Mouse (Mus musculus) liver, embryonic 14 days (tissue): ENCODE data around the gene Lrrc26. TPM values are rescaled to one million over a fixed set of nuclear protein-coding genes. Genes with fewer than 3 reads are reported as not detected.

ENCODE experiments used
- polyA plus RNA-seq: library from polyadenylated mRNA; depleted of rRNA; stranded (reverse); fragments of >200 nt; gene quantifications from 2 replicates; pipeline ENCODE4 v1.2.3, GENCODE M21; 2012; rRNA removed

Lrrc26 gene
- polyA plus RNA-seq, result 0.02 TPM in 1 of 2 replicates, not detected in the other

GRCm38 (mm10) chr2:25289651-25290050 is at the start of gene Lrrc26:
TSS of gene Lrrc26 (plus strand) at chr2:25289915.

DNA sequence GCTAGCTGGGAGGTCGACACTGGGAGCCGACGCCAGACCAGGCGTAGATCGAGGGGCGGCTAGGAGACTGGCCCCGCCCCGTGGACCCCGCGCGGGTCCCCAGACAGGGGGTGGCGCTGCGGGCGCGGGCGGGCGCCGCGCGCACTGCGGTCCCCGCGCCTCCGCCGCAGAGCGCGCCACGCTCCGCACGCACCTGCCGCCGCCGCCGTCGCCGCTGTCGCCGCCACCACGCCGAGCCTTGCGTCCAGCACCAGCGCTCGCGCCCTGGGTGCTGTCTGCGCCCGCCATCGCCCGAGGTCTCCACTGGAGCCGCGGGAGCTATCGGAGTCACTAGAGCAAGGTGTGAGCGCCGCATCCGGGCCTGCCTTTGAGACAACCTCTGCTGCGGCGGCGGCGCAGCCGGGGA is 47.6 kb upstream of the Lrrc26 start, which contains the start of the genes Rnf208 and Cysrt1:
Gene Rnf208, plus strand, starts transcription at position 155 of the 406 bp plus-strand sequence.
Gene Cysrt1, minus strand, starts transcription at position 352 of the 406 bp plus-strand sequence.

DNA sequence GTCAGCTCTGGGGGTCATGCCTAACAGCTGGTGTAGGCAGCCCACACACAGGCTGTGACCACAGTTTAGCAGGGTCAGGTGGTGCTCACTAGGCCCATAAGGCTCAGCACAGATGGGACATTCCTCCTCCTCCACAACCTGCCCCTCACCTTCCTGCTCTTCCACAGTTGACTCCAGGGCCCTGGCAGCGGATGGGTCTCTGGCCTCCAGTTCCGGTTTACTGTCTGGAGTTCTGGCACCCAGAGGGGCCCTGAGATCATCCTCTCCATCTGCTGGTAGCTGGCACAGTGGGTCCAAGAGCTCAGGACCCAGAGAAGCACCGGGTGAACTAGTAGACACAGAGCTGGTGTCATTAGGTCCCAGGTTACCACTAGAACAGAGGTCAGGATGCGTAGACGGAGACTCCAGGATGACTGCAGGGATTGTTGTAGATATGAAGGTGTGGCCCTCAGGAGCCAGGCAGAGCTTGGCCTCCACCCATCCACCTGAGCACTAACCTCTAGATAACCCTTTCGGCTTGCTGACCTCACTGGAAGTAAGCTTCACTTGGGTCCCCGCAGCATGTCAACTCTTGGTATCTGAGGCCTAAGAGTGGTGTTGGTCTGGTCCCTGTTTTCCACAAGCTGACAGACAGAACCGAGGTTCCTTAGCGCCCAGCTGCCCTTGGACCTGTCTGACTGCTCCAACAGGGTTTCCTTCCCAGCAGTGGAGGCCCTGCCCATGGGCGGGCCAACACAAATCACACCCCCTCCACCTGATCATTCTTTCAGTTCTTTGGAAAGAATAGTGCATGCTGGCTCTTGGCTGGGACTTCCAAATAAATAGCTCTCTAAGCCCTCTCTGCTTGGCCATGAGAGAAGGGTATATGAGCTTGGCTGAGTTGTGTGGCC is 43.3 kb upstream of the Lrrc26 start, which contains the start of gene AL732309.1:
Gene AL732309.1, minus strand, starts transcription at position 681 of the 890 bp plus-strand sequence.

DNA sequence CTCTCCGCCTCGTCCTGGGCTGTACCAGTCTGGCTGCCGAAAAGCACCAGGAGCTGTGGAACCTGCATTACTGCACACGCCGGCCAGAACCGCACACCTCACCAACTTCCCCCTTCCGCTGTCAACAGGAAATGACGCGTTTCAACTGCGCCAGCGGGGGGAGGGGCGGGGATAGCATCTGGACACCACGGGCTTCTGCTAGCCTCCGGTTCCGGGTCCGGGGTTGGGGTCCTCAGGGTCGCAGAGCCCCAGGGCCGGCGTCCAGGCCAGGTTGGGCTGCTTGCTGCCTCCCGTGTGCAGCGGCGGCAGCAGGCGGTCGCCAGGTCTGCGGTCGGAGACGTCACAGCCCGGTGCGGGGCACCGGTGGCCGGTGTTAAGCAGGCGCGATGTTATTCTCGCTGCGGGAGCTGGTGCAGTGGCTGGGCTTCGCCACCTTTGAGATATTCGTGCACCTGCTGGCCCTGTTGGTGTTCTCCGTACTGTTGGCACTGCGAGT is 34.4 kb upstream of the Lrrc26 start, which contains the start of gene Tmem203:
Gene Tmem203, plus strand, starts transcription at position 156 of the 496 bp plus-strand sequence.

GRCm38 (mm10) chr2:25262291-25262767 is 27.4 kb upstream of the Lrrc26 start, which contains the start of gene Tprn:
TSS of gene Tprn (plus strand) at chr2:25262618.

DNA sequence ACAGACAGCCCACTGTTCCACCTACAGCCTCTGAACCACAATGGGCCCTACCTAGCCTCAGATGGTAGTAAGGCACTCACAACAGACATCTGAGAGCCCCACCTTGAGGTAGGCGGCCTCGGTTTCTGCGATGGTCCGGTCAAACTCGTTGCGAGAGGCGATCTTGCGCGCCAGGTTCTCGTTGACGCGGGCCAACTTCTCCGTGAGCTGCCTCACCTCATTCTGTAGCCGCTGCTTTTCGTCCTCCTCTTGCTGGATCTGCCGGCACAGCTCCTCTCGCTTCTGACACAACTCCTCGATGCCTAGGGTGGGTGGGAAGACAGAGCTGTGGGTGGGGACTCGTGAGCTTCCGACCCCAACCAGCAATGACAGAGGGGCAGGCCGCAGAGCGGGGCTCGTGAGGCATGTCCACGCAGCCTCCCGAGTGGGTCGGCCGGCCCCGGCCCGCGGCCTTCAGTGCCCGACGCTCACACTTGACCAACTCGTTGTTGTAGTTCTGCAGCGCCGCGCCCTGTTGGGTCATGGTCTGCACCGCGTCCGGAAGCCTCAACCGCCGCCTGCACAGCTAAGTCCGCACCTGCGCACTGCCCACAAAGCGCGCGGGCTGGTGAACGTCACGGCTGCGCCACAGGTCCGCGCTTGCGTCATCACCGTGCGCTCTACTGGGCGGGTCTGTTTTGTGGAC is 17.7 kb upstream of the Lrrc26 start, which contains the start of the genes Ssna1 and Anapc2:
Gene Ssna1, minus strand, starts transcription at position 612 of the 685 bp plus-strand sequence.
Gene Anapc2, plus strand, starts transcription at position 652 of the 685 bp plus-strand sequence.

GRCm38 (mm10) chr2:25287927-25288649 is 1.6 kb upstream of the Lrrc26 start, which contains the start of gene Tmem210:
TSS of gene Tmem210 (plus strand) at chr2:25288145.

GRCm38 (mm10) chr2:25318971-25319773 is 29.5 kb downstream of the Lrrc26 start, which contains the start of gene Grin1:
TSS of gene Grin1 (minus strand) at chr2:25319187.

DNA sequence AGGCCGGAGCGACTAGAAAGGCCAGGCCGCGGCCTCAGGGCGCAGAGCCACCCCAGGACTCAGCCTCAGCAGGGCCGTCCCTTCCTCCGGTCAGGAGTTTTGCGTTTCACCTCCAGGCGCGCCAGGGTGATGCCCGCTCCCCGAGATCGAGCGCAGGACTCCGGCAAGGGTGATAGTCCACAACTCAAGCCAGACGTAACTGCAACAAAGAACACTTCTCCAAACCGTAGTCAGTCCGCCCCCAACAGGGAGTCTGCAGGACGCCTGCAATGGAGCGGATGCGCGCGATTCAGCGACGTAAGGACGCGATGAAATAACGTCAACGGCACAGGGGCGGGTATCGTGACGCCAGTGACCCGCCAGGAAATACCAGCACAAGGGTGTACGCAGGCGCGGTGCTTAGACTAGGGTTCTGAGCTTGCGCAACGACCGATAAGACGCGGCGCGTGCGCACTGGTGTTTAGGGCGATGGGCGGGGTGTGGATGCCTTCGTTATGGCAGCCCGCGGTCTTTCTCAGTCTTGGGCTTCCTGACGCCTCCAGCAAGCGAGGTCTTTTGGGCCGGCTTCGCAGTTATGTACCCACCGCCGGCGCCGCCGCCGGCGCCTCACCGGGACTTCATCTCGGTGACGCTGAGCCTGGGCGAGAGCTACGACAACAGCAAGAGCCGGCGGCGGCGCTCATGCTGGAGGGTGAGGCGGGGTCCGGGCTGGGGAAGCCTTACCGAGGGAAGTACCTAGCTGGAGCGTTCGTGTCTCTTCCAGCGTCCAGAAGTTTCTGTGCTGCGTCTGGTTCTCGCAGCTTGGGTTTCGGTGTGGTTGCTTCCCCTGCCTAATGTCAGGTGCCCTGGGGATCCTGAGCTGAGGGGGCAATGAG is 42.8 kb downstream of the Lrrc26 start, which contains the start of gene Man1b1:
Gene Man1b1, plus strand, starts transcription at position 53 of the 875 bp plus-strand sequence.

Other genes starting within 250 kb of the Lrrc26 start
- 9.4 and 9.6 TPM in 2 replicates for gene Nsmf, start 235.6 kb upstream of the Lrrc26 start, polyA plus RNA-seq
- 4.1 and 5.2 TPM in 2 replicates for gene Entpd8, start 209.6 kb upstream of the Lrrc26 start, polyA plus RNA-seq
- 1.2 and 1.5 TPM in 2 replicates for gene Noxa1, start 194.8 kb upstream of the Lrrc26 start, polyA plus RNA-seq
- 3.4 and 4.2 TPM in 2 replicates for gene Nrarp, start 109.2 kb upstream of the Lrrc26 start, polyA plus RNA-seq
- 2.9 and 4.0 TPM in 2 replicates for gene Tor4a, start 93.0 kb upstream of the Lrrc26 start, polyA plus RNA-seq
- 16.1 and 18.8 TPM in 2 replicates for gene Nelfb, start 78.4 kb upstream of the Lrrc26 start, polyA plus RNA-seq
- not detected in 2 replicates for gene Stpg3, start 75.3 kb upstream of the Lrrc26 start, polyA plus RNA-seq
- 0.03 and 1.2 TPM in 2 replicates for gene Fam166a, start 71.2 kb upstream of the Lrrc26 start, polyA plus RNA-seq
- 658 and 704 TPM in 2 replicates for gene Tubb4b, start 65.2 kb upstream of the Lrrc26 start, polyA plus RNA-seq
- gene Slc34a3, start 55.6 kb upstream of the Lrrc26 start, polyA plus RNA-seq, result not detected in 2 replicates
- 0.02 TPM in 1 of 2 replicates, not detected in the other for gene Rnf224, start 53.1 kb upstream of the Lrrc26 start, polyA plus RNA-seq
- gene Rnf208, start 47.7 kb upstream of the Lrrc26 start, polyA plus RNA-seq, result 0.60 and 0.69 TPM in 2 replicates
- gene Cysrt1, start 47.5 kb upstream of the Lrrc26 start, polyA plus RNA-seq, result not detected in 2 replicates
- 4.7 and 5.3 TPM in 2 replicates for gene AL732309.1, start 43.1 kb upstream of the Lrrc26 start, polyA plus RNA-seq
- gene Tmem203, start 34.5 kb upstream of the Lrrc26 start, polyA plus RNA-seq, result 6.5 and 7.9 TPM in 2 replicates
- 2.0 and 3.1 TPM in 2 replicates for gene Tprn, start 27.3 kb upstream of the Lrrc26 start, polyA plus RNA-seq
- 70.9 and 83.9 TPM in 2 replicates for gene Ssna1, start 17.5 kb upstream of the Lrrc26 start, polyA plus RNA-seq
- 21.4 and 24.9 TPM in 2 replicates for gene Anapc2, start 17.4 kb upstream of the Lrrc26 start, polyA plus RNA-seq
- gene Tmem210, start 1.8 kb upstream of the Lrrc26 start, polyA plus RNA-seq, result not detected in 2 replicates
- 0.02 and 0.03 TPM in 2 replicates for gene Grin1, start 29.3 kb downstream of the Lrrc26 start, polyA plus RNA-seq
- gene Man1b1, start 42.4 kb downstream of the Lrrc26 start, polyA plus RNA-seq, result 5.0 and 8.0 TPM in 2 replicates
- 9.5 and 11.0 TPM in 2 replicates for gene Dpp7, start 66.4 kb downstream of the Lrrc26 start, polyA plus RNA-seq
- gene Uap1l1, start 75.8 kb downstream of the Lrrc26 start, polyA plus RNA-seq, result 3.3 and 4.3 TPM in 2 replicates
- 18.3 and 19.0 TPM in 2 replicates for gene Sapcd2, start 82.4 kb downstream of the Lrrc26 start, polyA plus RNA-seq
- gene Entpd2, start 106.0 kb downstream of the Lrrc26 start, polyA plus RNA-seq, result 0.18 and 0.22 TPM in 2 replicates
- gene Npdc1, start 109.4 kb downstream of the Lrrc26 start, polyA plus RNA-seq, result 3.2 and 3.7 TPM in 2 replicates
- 0.37 and 0.68 TPM in 2 replicates for gene Fut7, start 133.4 kb downstream of the Lrrc26 start, polyA plus RNA-seq
- 1.9 and 2.4 TPM in 2 replicates for gene Abca2, start 138.8 kb downstream of the Lrrc26 start, polyA plus RNA-seq
- gene Clic3, start 166.9 kb downstream of the Lrrc26 start, polyA plus RNA-seq, result 0.14 and 0.23 TPM in 2 replicates
- 7.5 and 7.9 TPM in 2 replicates for gene Paxx, start 171.2 kb downstream of the Lrrc26 start, polyA plus RNA-seq
- gene Ptgds, start 180.1 kb downstream of the Lrrc26 start, polyA plus RNA-seq, result 0.21 TPM in 2 replicates
- not detected in 2 replicates for gene Lcn12, start 204.0 kb downstream of the Lrrc26 start, polyA plus RNA-seq
- 4.5 and 8.5 TPM in 2 replicates for gene Fbxw5, start 210.8 kb downstream of the Lrrc26 start, polyA plus RNA-seq
- 19.1 and 24.6 TPM in 2 replicates for gene C8g, start 211.8 kb downstream of the Lrrc26 start, polyA plus RNA-seq